31 mouse cellular contexts compared by ENCODE assay signal in genomic region chr7:128668831-128669230, GRCm38 (mm10). TPM values are rescaled to one million over a fixed set of nuclear protein-coding genes. Genes with fewer than 3 reads are reported as not detected.
DNase-seq lines count a peak whose midpoint lies in the region; ATAC-seq and TF ChIP-seq lines count a peak whose summit lies in the region.
"Had no signal": no experiment of that assay in that cellular context is flagged by ENCODE, and none has a peak within 500 bp of the region (broad histone marks: within the 10 kb centered on the region; RNA-seq: fewer than 3 reads in every experiment).

No protein-coding gene starts in this region.

- H3K27ac ChIP-seq in hindbrain, embryonic 14.5 days: peak overlapping the region; percentile 1
- no peak overlapping the region for H3K27ac ChIP-seq in hindbrain, postnatal 0 days
- H3K27ac ChIP-seq in ES-E14 (ENCODE audit: insufficient read depth, low read depth, low read length, poor library complexity, severe bottlenecking): no peak overlapping the region
- H3K27ac ChIP-seq: embryonic facial prominence, embryonic 10.5 days; embryonic facial prominence, embryonic 15.5 days; hindbrain, embryonic 10.5 days; stomach, postnatal 0 days had no signal

- no peak for ATAC-seq in hindbrain, embryonic 14.5 days (ENCODE audit: low FRiP score)
- ATAC-seq in hindbrain, postnatal 0 days: no peak
- ATAC-seq: activated CD4-positive, CD25-positive, alpha-beta regulatory T cell, adult 4 months; hindbrain, embryonic 16.5 days; intestine, embryonic 16.5 days; Patski had no signal

- no peak overlapping the region for H3K9ac ChIP-seq in hindbrain, embryonic 14.5 days
- no peak overlapping the region for H3K9ac ChIP-seq in hindbrain, postnatal 0 days (replicated peaks; ENCODE audit: low read length)
- no peak overlapping the region for H3K9ac ChIP-seq in ES-E14 (ENCODE audit: insufficient read depth, low read depth, low read length, poor library complexity, severe bottlenecking)
- H3K9ac ChIP-seq: embryonic facial prominence, embryonic 15.5 days; forebrain, embryonic 12.5 days had no signal

- H3K4me2 ChIP-seq in hindbrain, embryonic 14.5 days (replicated peaks): no peak overlapping the region
- no peak overlapping the region for H3K4me2 ChIP-seq in hindbrain, postnatal 0 days (ENCODE audit: low read depth, low read length)
- H3K4me2 ChIP-seq: embryonic facial prominence, embryonic 15.5 days; forebrain, embryonic 12.5 days had no signal

- no peak for TF ChIP-seq CTCF in hindbrain, postnatal 0 days (IDR thresholded peaks at IDR 0.05; ENCODE audit: low read depth)

- DNase-seq in hindbrain, embryonic 14.5 days (ENCODE audit: low spot score): no peak
- no peak for DNase-seq in hindbrain, postnatal 0 days (ENCODE audit: low spot score)
- DNase-seq in CD4-positive, CD25-positive, alpha-beta regulatory T cell, adult 2 months (ENCODE audit: low read depth, low spot score): peak; percentile 26
- DNase-seq in ES-E14 (ENCODE audit: low read depth, low spot score): peak; percentile 31
- peak; percentile 22 for DNase-seq in embryo, embryonic 10.5 days (ENCODE audit: low spot score)
- no peak for DNase-seq in cerebellum, adult 9-10 months
- DNase-seq in urinary bladder, adult 2 months (ENCODE audit: low spot score): no peak
- no peak for DNase-seq in right cerebral cortex, postnatal 14 days
- DNase-seq: adrenal gland, adult 2 months; adrenal gland, postnatal 36 days; cerebellum, adult 8-10 months; cerebellum, postnatal 36 days; gastrocnemius, postnatal 14 days; heart, postnatal 14 days; kidney, adult 9 months; kidney, postnatal 14 days; liver; lung, postnatal 36 days; right cerebral cortex, adult 18-20 months; right cerebral cortex, postnatal 4 days; thymus, adult 18-20 months; thymus, postnatal 25 days had no signal

- peaks cover 21% of the 10 kb centered on the region for H3K4me1 ChIP-seq in hindbrain, embryonic 14.5 days (replicated peaks; ENCODE audit: control insufficient read depth, insufficient read depth, low read length)
- peaks cover 14% of the 10 kb centered on the region; the same call in 1 of the 2 replicates for H3K4me1 ChIP-seq in hindbrain, postnatal 0 days (ENCODE audit: insufficient read depth, low read length)
- peaks cover 0 to 20% of the 10 kb centered on the region in 2 experiments; a peak in 3 of 4 replicates for H3K4me1 ChIP-seq in ES-E14 (ENCODE audit: control insufficient read depth in 2 of 2, insufficient read depth in 2 of 2, low read length in 2 of 2, poor library complexity in 1 of 2)

- peaks cover 20% of the 10 kb centered on the region for H3K36me3 ChIP-seq in hindbrain, embryonic 14.5 days (replicated peaks; ENCODE audit: control insufficient read depth, insufficient read depth)
- H3K36me3 ChIP-seq in hindbrain, postnatal 0 days (ENCODE audit: insufficient read depth, low read length): no peaks in the 10 kb centered on the region; the same call in 1 of the 2 replicates
- peaks cover 2% of the 10 kb centered on the region; the same call in 1 of the 2 replicates for H3K36me3 ChIP-seq in ES-E14 (ENCODE audit: control insufficient read depth, insufficient read depth, low read length, poor library complexity, severe bottlenecking)

- H3K27me3 ChIP-seq in hindbrain, embryonic 14.5 days (ENCODE audit: control insufficient read depth, insufficient read depth, low read length): no peaks in the 10 kb centered on the region
- H3K27me3 ChIP-seq in hindbrain, postnatal 0 days (ENCODE audit: insufficient read depth, low read length): no peaks in the 10 kb centered on the region
- H3K27me3 ChIP-seq: embryonic facial prominence, embryonic 15.5 days; forebrain, embryonic 12.5 days; Patski had no signal

- 31% methylated on average over 2 of the region's 2 CpGs for WGBS in hindbrain, embryonic 14.5 days
- 49% methylated on average over 2 of the region's 2 CpGs for WGBS in hindbrain, postnatal 0 days

- in situ Hi-C loops in ES-E14 (cut with MboI; ENCODE audit: low sequenced_read_pairs in 2 of 2, unreplicated experiment in 2 of 2): no loop called here

- H3K9me3 ChIP-seq in hindbrain, embryonic 14.5 days (ENCODE audit: control insufficient read depth, low read length): no peaks in the 10 kb centered on the region
- H3K9me3 ChIP-seq in hindbrain, postnatal 0 days (ENCODE audit: low read length): no peaks in the 10 kb centered on the region
- no peaks in the 10 kb centered on the region for H3K9me3 ChIP-seq in ES-E14 (ENCODE audit: control insufficient read depth, insufficient read depth, low read depth, low read length)
- H3K9me3 ChIP-seq: embryonic facial prominence, embryonic 15.5 days; forebrain, embryonic 12.5 days; hindbrain, embryonic 10.5 days had no signal

- H3K4me3 ChIP-seq in hindbrain, embryonic 14.5 days (replicated peaks; ENCODE audit: low read length): no peak overlapping the region
- no peak overlapping the region for H3K4me3 ChIP-seq in hindbrain, postnatal 0 days (ENCODE audit: low read length)
- no peak overlapping the region for H3K4me3 ChIP-seq in ES-E14 (ENCODE audit: insufficient read depth in 1 of 2, low read depth in 1 of 2, low read length in 2 of 2, poor library complexity in 1 of 2, severe bottlenecking in 1 of 2)
- H3K4me3 ChIP-seq: embryonic facial prominence, embryonic 10.5 days; embryonic facial prominence, embryonic 15.5 days; forebrain, embryonic 12.5 days; hindbrain, embryonic 10.5 days had no signal

TF ChIP-seq in ES-E14, 5 proteins besides CTCF, POLR2A, EP300 and RAD21:
- TF ChIP-seq CHD2 (IDR thresholded peaks at IDR 0.05; ENCODE audit: low read depth, low read length): no peak
- no peak for TF ChIP-seq HCFC1 (IDR thresholded peaks at IDR 0.05; ENCODE audit: borderline replicate concordance, insufficient read depth, low read length)
- TF ChIP-seq MAFK (IDR thresholded peaks at IDR 0.05; ENCODE audit: insufficient read depth, low read depth, low read length): no peak
- no peak for TF ChIP-seq ZC3H11A (IDR thresholded peaks at IDR 0.05; ENCODE audit: borderline replicate concordance, low read depth, low read length)
- TF ChIP-seq ZNF384 (IDR thresholded peaks at IDR 0.05; ENCODE audit: low read depth, low read length): no peak

RNA-seq across cellular contexts. Expression of gene Inpp5f, which starts 57.7 kb away (rescaled TPM):
- polyA plus RNA-seq in hindbrain, embryonic 14.5 days (2014; fragmentation: Nextera tagmentation; extraction: Ambion mirVana): 418 and 450 TPM in 2 replicates
- 288 and 298 TPM in 2 replicates for total RNA-seq in hindbrain, postnatal 0 days (2014; rRNA removed)
- 385 and 417 TPM in 2 replicates for polyA plus RNA-seq in hindbrain, postnatal 0 days (2015; fragmentation: Nextera tagmentation; extraction: Ambion mirVana)
- 12.7 and 14.7 TPM in 2 replicates for total RNA-seq in ES-E14 (2012; rRNA removed)
- 13.4 and 14.2 TPM in 2 replicates for polyA plus RNA-seq in urinary bladder, adult 2 months (2012; rRNA removed)

Comparison
In these comparisons a context has a peak if more than half of its experiments do, and no peak if none do; other contexts are left out.
1. DNase-seq: peak in CD4-positive, CD25-positive, alpha-beta regulatory T cell, adult 2 months (single experiment), ES-E14 (single experiment) and embryo, embryonic 10.5 days (single experiment); none in hindbrain, embryonic 14.5 days (single experiment), hindbrain, postnatal 0 days (single experiment), cerebellum, adult 9-10 months (single experiment), urinary bladder, adult 2 months (single experiment) and right cerebral cortex, postnatal 14 days (single experiment).
2. RNA of gene Inpp5f, which starts 57.7 kb away (polyA plus RNA-seq): 418 to 450 TPM in hindbrain, embryonic 14.5 days and 385 to 417 TPM in hindbrain, postnatal 0 days; 13.4 to 14.2 TPM in urinary bladder, adult 2 months; every median in the first group is over 10 times any median in the second.